Mouse (Mus musculus) splenic B cell, adult 2 months (primary cell): Measurements from ENCODE around the gene Pin1.
"Not testable (repeated sequence)": the region's sequence is repeated elsewhere in the genome, so short reads cannot be mapped to it uniquely, and the experiment has no call there.

Experiments used
- DNase-seq: peaks from one replicate; pipeline ENCODE4 v3.0.0-alpha.2; 2011; ENCODE audit warnings: low read depth, low spot score
- H3K27me3 ChIP-seq: 2 replicates; pipeline ENCODE4 v1.6.1; 2012; ENCODE audit warnings: mild to moderate bottlenecking, low read length, moderate library complexity, mixed read lengths; ENCODE audit not compliant: control insufficient read depth, poor library complexity, insufficient read depth, severe bottlenecking
- H3K36me3 ChIP-seq: 2 replicates; pipeline ENCODE4 v1.6.1; 2012; ENCODE audit warnings: mild to moderate bottlenecking, low read length, moderate library complexity, mixed read lengths; ENCODE audit not compliant: control insufficient read depth, poor library complexity, insufficient read depth, severe bottlenecking

Pin1 gene

DNA sequence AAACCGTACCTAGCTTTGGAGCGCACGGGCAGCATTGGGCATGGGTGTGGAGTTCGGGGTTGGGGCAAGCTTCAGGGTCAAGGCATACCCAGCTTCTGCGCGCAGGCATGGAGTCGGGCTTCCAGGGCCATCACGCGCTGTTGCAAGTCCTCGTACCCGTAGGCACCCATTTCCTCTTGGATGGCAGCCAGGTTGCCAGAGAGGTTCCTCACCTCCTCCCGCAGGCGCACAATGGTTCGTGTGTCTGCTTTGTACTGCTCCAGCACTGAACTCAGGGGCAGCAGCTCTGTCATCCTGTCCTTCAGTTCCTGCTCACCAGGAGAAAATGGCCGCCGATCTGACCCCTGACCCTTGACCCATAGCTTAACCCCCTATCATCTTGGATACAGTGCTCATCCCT, 20.2 kb downstream of the Pin1 start:
- H3K36me3 ChIP-seq = no peaks in the 10 kb centered on the region
- no peak for DNase-seq
- no peaks in the 10 kb centered on the region for H3K27me3 ChIP-seq

DNA sequence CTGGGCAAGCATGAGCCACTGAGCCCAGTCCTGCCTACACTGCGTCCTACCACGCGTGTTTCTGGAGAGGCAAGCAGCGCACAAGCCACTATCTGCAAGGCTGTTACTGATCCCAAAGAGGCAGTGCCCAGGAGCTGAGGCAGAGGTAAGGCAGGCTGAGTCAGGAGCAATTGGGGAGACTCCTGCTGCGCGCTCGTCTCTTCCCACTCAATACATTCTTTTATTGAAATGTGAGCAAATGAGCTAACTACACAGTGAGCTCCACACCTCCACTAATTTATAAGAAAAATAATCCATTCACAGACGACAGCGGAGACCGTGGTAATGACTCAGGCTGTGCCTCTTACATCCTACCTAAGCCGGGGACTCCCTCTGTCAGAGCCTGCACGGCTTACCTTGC, 26.0 kb downstream of the Pin1 start:
- Histone ChIP-seq H3K36me3 (no peaks in the 10 kb centered on the region), H3K27me3 (no peaks in the 10 kb centered on the region)
- no peak for DNase-seq

DNA sequence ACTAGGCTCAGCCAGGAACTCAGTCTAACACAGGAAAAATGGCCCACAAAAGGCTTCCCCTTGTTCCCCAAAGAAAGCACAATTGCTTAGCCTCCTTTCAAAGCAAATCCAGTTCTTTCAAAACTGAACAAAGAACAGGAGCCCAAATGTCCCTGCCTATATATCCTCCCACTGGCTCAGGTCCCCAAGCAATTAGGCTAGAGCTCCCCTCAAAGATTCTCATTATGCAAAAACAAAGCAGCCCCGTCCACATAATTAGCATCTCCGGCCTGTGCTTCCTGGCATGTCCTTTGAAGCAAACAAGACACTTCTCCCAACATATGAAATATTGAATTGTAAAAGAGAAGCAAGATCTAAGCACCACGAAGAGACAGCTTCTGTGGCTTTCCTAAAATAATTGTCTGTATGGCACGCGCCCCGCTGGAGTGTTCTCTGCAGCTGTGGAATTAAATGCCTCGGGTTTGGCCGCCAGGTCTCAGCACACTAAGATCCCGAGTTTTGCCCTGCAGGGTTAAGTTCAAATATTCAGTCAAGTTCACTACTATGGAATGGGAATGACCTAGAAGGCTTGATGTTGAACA, 28.6 kb downstream of the Pin1 start:
- no peaks in the 10 kb centered on the region for H3K36me3 ChIP-seq
- no peak for DNase-seq
- no peaks in the 10 kb centered on the region for H3K27me3 ChIP-seq

DNA sequence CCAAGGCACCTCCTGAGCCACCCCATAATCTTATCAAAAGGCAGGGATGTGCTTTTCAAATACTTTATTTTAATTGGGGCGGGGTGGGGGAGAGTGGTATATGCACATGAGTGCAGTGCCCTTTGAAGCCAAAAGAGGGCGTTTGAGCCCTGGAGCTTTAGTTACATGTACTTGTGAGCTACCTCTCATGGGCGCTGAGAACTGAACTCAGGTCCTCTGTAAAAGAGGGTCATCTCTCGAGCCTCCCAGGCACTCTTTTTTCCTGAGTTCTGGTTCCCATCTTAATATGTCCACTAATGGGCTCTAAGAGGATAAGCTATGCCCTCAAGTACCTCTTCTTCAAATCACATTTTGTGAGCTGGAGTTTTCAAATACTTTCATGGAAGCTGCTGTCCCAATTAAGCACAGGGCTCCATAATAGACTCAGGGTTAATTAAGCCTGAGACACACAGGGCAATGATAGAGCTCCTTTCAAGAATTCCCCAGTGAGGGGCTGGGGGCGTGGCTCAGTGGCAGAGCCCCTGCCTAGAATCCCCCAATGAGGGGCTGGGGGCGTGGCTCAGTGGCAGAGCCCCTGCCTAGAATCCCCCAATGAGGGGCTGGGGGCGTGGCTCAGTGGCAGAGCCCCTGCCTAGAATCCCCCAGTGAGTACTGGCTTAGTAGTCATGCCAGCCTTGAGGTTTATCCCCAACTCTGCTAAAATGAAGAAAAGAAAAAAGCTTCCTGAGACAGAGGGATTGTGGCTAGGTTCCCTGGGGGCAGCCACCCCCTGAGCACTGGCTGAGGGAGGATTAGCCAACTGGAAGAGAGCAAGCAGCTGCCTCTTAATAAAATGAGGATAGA, 29.9 kb downstream of the Pin1 start:
- no peaks in the 10 kb centered on the region for H3K27me3 ChIP-seq
- H3K36me3 ChIP-seq = no peaks in the 10 kb centered on the region
- DNase-seq = no peak

DNA sequence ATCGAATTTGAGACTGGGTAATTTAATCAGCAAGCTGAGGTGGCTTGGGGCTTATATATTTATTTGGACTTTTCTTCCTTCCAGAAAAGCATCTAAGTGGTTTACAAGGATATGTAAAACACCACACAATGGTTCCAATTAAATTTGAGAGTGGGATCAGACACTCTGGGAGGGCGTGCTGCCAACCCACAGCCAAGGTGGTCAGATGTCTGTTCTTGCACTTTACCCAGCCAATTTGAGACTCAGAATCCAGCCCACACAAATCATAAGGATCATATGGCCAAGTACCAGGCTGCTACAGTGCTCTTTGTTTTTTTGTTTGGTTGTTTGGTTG, 30.5 kb downstream of the Pin1 start:
- DNase-seq = no peak
- H3K27me3 ChIP-seq = no peaks in the 10 kb centered on the region
- no peaks in the 10 kb centered on the region for H3K36me3 ChIP-seq

DNA sequence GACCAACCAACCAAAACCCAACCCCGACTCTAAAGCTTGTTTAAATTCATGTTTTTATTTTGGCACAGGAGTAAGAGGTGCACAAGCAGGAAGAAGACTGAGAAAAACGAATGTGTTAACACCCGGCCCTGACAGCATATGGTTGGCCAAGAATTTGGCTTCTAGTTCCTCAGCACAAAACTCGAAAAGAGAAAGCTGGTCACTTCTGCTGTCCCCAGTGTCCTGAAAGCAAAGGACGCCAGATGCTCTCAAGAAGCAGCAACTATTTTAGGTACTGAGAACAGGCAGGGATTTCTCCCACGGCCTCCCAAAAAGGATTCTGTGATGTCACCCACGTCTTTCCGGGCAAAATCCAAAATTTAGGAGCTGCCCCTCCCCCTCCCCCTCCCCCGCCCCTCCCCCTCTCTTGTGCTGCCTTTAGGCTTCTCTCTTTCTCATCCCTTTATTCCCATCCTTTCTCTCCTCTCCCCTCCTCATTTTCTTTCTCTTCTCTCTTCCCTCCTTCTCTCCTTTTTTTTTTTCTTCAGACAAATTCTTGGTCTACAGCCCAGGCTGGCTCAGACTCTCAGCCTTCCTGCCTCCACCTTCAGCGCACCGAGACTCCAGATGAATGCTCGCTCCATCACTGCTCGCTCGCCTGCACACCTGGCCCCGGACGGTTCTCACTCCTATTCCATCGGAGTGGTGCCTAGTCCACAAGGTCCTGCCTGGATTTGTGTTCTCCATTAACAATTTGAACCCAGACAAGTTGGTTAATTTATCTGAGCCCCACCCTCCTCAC, 33.4 kb downstream of the Pin1 start:
- no peak for DNase-seq
- H3K36me3 ChIP-seq = no peaks in the 10 kb centered on the region
- no peaks in the 10 kb centered on the region for H3K27me3 ChIP-seq

DNA sequence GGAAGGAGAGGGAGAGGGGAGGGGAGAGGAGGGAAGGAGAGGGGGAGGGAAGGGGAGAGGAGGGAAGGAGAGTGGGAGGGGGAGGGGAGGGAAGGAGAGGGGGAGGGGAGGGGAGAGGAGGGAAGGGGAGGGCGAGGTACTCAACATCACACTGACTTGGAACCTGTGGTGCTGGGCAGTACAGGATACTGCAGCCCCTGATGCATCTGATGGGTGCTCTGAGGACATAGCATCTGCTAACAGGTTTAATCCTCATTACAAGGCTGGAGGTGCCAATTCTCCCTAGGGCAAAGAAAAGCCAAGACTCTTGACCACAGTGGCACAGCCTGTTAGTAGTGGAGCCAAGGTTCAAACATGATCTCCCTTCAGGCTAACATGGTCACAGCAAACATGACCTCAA, 37.5 kb downstream of the Pin1 start:
- Histone ChIP-seq H3K27me3 (no peaks in the 10 kb centered on the region), H3K36me3 (no peaks in the 10 kb centered on the region)
- no peak for DNase-seq

DNA sequence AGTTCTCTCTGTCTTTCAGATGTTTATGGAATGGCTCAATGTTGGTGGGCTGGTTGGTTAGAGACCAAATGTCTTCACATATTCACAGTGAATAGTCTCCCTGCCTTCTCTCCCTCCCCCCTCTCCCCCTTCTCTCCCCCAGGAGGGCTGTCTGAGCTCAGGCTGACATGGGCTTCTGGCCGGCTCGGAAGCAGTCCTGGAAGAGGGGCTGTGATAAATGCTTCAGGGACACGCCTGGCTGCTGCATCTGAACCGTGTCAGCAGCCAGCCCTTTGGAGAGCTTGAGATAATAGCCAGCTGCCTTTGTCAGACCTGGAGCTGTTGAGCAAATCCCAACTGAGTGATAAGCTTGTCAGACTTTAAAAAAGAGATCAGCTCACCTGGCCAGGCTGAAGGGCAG, 38.0 kb downstream of the Pin1 start:
- DNase-seq = no peak
- Histone ChIP-seq H3K27me3 (no peaks in the 10 kb centered on the region), H3K36me3 (no peaks in the 10 kb centered on the region)

DNA sequence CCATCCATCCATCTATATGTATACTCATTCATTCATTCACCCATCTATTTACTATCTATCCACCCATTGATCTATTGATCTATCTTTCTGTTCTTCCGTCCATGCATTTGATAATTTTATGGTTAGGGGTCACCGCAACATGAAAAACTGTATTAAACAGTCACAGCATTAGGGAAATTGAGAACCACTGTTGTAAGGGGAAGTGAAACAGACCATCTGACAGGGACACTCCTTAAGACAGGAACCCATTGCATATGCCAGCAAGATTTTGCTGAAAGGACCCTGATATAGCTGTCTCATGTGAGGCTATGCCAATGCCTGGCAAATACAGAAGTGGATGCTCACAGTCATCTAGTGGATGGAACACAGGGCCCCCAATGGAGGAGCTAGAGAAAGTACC, 38.6 kb downstream of the Pin1 start:
- H3K27me3 ChIP-seq, H3K36me3 ChIP-seq: not testable (repeated sequence)
- DNase-seq = peak; percentile 32

DNA sequence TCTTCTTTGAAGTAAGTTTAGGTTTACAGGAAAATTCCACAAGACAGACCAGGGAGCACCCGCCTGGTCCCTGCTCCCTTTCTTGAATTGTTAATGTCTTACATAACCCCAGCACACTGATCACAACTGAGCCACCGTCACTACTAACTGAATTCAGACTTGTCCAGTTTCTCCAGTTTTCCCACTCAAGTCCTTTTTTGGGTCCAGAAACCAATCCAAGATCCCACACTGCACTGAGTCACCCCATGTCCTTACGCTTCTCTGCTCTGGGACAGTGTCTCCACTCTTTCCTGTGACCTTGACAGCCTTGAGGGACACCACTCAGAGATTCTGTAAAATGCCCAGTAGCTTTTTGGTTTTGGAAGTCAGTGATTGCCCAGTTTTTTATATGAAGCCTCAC, 41.0 kb downstream of the Pin1 start:
- DNase-seq = no peak
- Histone ChIP-seq H3K27me3 (no peaks in the 10 kb centered on the region), H3K36me3 (no peaks in the 10 kb centered on the region)

DNA sequence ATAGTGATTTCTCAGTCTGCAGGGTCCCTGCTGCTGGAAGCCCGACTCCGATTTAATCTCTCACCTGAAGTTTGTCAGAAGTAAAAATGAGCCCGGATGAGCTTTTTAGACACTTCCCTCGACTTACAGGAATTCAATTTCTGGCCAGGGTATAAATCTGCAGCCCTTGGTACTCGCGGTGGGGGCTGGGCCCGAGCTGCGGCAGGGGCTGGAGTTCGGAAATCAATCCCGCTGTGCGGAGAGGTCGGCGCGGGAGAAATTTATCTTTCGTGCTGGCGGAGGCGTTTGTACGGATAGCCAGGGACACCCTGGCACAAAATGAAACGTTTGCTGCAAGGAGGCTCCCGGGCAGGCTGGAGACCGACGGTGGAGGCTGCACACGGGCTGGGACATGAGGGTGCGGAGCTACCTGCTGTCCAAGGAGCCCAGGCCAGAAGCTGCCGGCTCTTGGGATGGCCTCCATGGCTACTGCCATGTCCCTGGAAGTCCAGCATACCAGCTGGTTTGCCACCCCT, 42.9 kb downstream of the Pin1 start:
- DNase-seq = no peak
- Histone ChIP-seq H3K36me3 (no peaks in the 10 kb centered on the region), H3K27me3 (no peaks in the 10 kb centered on the region)

DNA sequence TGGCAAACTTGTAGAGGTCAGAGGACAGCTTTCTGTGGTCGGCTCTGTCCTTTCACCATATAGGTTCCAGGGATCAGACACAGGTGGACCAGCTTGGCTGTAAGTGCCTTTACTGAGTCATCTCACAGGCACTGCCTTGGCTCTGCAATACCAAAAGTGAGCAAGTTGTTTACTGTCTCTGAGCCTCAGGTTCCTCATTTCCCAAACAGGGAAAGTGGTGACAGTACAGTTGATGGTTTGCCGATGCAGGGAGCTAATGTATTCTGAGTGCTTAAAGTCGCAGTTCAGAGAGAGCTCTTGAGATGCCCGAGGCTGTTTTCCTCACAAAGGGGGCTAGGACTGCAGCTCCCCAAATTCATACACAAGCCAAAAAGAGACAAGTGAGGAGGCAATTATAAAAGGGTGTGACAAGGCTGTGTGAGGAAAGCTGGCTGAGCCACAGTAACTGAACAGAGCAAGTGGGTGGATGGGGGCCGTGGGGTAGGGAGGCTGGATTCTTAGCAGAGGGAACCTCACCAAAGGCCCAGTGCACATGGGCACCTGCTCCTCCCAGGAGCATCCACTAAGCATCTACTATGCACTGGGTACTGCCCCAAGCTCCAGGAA, 44.3 kb downstream of the Pin1 start:
- H3K27me3 ChIP-seq = no peaks in the 10 kb centered on the region
- H3K36me3 ChIP-seq = no peaks in the 10 kb centered on the region
- DNase-seq = no peak

DNA sequence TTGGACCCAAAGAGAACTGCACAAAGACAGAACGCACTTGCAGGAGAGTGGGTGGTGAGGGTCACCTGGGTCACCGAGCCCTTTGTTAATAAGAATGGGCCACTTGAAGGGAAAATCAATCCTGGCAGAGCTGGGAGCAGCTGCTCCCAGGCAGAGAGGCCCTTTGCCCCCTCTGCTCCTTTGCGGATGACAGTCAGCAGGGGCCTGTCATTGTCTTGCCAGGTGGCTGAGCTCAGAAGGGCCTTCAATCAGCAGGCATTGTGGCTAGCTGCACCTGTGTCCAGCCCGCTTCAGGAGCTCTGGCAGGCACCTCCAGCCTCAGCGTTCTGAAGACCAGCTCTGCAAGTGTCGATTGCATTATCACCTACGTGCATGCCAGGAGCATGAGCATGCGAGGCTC, 45.6 kb downstream of the Pin1 start:
- no peaks in the 10 kb centered on the region for H3K27me3 ChIP-seq
- no peak for DNase-seq
- H3K36me3 ChIP-seq = no peaks in the 10 kb centered on the region

DNA sequence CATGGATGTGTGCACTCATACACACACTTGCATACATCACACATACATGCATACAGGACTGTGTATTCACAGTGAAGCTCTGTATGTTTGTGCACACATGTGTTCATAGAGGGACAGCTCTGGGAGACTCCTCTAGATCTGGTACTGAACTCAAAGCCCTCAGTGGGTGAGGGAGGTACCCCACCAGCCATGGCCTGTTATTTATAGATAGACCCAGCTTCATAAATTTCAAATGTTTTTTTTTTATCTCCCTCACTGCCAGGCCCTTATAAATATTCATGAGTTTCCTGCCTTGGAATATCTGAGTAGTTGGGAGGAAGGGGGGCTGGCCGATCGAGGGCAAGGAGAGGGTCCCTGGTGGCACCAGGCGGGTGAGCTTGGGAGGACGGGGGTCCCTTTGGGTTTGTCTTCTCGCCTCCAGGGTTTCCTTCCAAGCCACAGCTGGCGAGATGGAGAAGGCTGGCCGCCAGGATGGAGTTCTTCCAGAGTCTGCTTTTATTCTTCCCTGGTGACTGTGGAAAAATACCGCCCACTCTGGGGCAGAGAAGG, 52.0 kb downstream of the Pin1 start:
- H3K27me3 ChIP-seq = no peaks in the 10 kb centered on the region
- H3K36me3 ChIP-seq = no peaks in the 10 kb centered on the region
- DNase-seq = no peak

DNA sequence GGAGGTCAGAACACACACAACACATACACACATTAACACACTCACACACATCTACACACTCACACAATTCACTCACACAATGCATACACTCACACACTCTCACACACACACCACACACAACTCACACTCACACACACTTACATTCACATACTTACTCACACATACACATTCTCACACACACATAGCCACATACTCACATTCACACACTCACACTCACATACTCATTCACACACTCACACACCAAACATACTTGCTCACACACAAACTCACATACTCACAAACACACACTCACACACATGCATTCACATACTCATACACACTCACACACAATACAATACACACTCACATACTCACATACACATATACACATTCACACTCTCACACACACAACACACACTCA, 53.5 kb downstream of the Pin1 start:
- H3K36me3 ChIP-seq = no peaks in the 10 kb centered on the region
- no peaks in the 10 kb centered on the region for H3K27me3 ChIP-seq
- DNase-seq = no peak
